Mouse (Mus musculus) megakaryocyte, embryonic 14.5 days (primary cell): ENCODE data around the gene Foxo6.

Experiments used
- FLI1 ChIP-seq: IDR thresholded peaks from 2 replicates; pipeline ENCODE4 v1.6.1; 2012; ENCODE audit warnings: low read length, inconsistent platforms, mixed read lengths
- GATA1 ChIP-seq: IDR thresholded peaks from 3 replicates; pipeline ENCODE4 v1.6.1; 2012; ENCODE audit warnings: mixed read lengths, low read length, inconsistent platforms, borderline replicate concordance

DNA sequence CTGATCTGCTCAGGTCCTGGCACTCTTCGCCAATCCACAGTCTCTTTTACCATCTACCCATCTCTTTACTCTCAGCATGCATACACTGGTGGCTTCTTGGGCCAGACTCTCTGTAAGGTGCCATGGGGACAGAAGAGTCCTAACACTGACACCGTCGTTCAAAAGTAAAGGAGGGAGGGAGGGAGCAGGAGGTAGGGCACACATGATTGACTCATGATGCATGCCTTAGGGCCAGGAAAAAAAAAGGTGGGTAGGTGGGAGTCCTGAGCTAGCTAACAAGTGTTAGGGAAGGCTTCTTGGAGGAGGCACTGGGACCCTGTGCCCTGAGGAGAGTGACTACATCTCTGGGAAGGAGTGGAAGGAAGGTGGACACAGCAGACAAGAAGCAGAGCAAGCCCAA lies 1.9 kb downstream of the Foxo6 start:
- no peak for TF ChIP-seq GATA1
- no peak for TF ChIP-seq FLI1
